ENCODE assay signal across 21 mouse cellular contexts in genomic region chr4:110132061-110132460, GRCm38 (mm10).
DNase-seq lines count a peak whose midpoint lies in the region; ATAC-seq and TF ChIP-seq lines count a peak whose summit lies in the region.
"Had no signal": no experiment of that assay in that cellular context is flagged by ENCODE, and none has a peak within 500 bp of the region (broad histone marks: within the 10 kb centered on the region; RNA-seq: fewer than 3 reads in every experiment).

No protein-coding gene starts in this region.

- no peak for TF ChIP-seq POLR2A in MEL (IDR thresholded peaks at IDR 0.05; ENCODE audit: control insufficient read depth in 1 of 2, insufficient read depth in 1 of 2, low read depth in 1 of 2, low read length in 2 of 2, poor library complexity in 1 of 2)

- no peak overlapping the region for H3K27ac ChIP-seq in lung, embryonic 14.5 days (ENCODE audit: low read depth)
- H3K27ac ChIP-seq in MEL (ENCODE audit: control insufficient read depth, low read depth, low read length), result no peak overlapping the region
- H3K27ac ChIP-seq: embryonic facial prominence, embryonic 15.5 days; forebrain, embryonic 12.5 days; hindbrain, postnatal 0 days; liver, embryonic 14.5 days; macrophage; neural tube, embryonic 12.5 days had no signal

- DNase-seq in lung, embryonic 14.5 days, result peak; percentile 76
- no peak for DNase-seq in lung, postnatal 14 days
- DNase-seq in MEL (ENCODE audit: low read depth, low spot score), result peak; percentile 11
- DNase-seq in embryo, embryonic 10.5 days (ENCODE audit: low spot score), result peak; percentile 71
- peak; percentile 58 for DNase-seq in mesoderm, embryonic 11.5 days (ENCODE audit: low read depth, low spot score)
- no peak for DNase-seq in urinary bladder, postnatal 10 days (ENCODE audit: low spot score)
- no peak for DNase-seq in spleen, adult 18-20 months
- DNase-seq: cerebellum, adult 8-10 months; heart, adult 11 months; kidney, adult 9 months; layer of hippocampus, adult 9-11 months; midbrain, embryonic 14.5 days; right cerebral cortex, adult 18-20 months; thymus, adult 18-20 months had no signal

- H3K9me3 ChIP-seq in lung, embryonic 14.5 days (ENCODE audit: low read depth, low read length), result no peaks in the 10 kb centered on the region
- no peaks in the 10 kb centered on the region for H3K9me3 ChIP-seq in MEL (replicated peaks; ENCODE audit: insufficient read depth, low read length)
- H3K9me3 ChIP-seq: embryonic facial prominence, embryonic 15.5 days; forebrain, embryonic 12.5 days; neural tube, embryonic 12.5 days had no signal

- H3K9ac ChIP-seq in lung, embryonic 14.5 days, result no peak overlapping the region
- H3K9ac ChIP-seq in MEL (ENCODE audit: control insufficient read depth, low read depth, low read length, poor library complexity, severe bottlenecking), result no peak overlapping the region
- H3K9ac ChIP-seq: embryonic facial prominence, embryonic 15.5 days; forebrain, embryonic 12.5 days; liver, embryonic 14.5 days; neural tube, embryonic 12.5 days had no signal

- TF ChIP-seq EP300 in MEL (IDR thresholded peaks at IDR 0.05; ENCODE audit: low read depth in 1 of 2, low read length in 2 of 2), result no peak

- 36% methylated on average over 4 of the region's 4 CpGs for WGBS in lung, embryonic 14.5 days

- H3K27me3 ChIP-seq in lung, embryonic 14.5 days (ENCODE audit: insufficient read depth, low read length), result no peaks in the 10 kb centered on the region
- no peaks in the 10 kb centered on the region for H3K27me3 ChIP-seq in MEL (ENCODE audit: control insufficient read depth in 1 of 2, insufficient read depth in 2 of 2, low read length in 2 of 2)
- H3K27me3 ChIP-seq: embryonic facial prominence, embryonic 15.5 days; forebrain, embryonic 12.5 days; neural tube, embryonic 12.5 days had no signal

- no peak overlapping the region for H3K4me3 ChIP-seq in lung, embryonic 14.5 days (ENCODE audit: low read depth, low read length)
- no peak overlapping the region for H3K4me3 ChIP-seq in MEL (ENCODE audit: control insufficient read depth in 1 of 2, insufficient read depth in 1 of 2, low read depth in 2 of 2, low read length in 2 of 2)
- H3K4me3 ChIP-seq: embryonic facial prominence, embryonic 15.5 days; forebrain, embryonic 12.5 days; neural tube, embryonic 12.5 days had no signal

- H3K4me1 ChIP-seq in lung, embryonic 14.5 days (ENCODE audit: insufficient read depth), result no peaks in the 10 kb centered on the region
- H3K4me1 ChIP-seq in MEL (ENCODE audit: control insufficient read depth in 1 of 2, insufficient read depth in 2 of 2, low read length in 2 of 2), result no peaks in the 10 kb centered on the region

- no peak overlapping the region for H3K4me2 ChIP-seq in lung, embryonic 14.5 days
- H3K4me2 ChIP-seq: embryonic facial prominence, embryonic 15.5 days; forebrain, embryonic 12.5 days; neural tube, embryonic 12.5 days had no signal

- no peaks in the 10 kb centered on the region for H3K36me3 ChIP-seq in lung, embryonic 14.5 days (ENCODE audit: insufficient read depth)
- no peaks in the 10 kb centered on the region for H3K36me3 ChIP-seq in MEL (ENCODE audit: control insufficient read depth in 1 of 2, insufficient read depth in 2 of 2, low read length in 2 of 2)
- H3K36me3 ChIP-seq: embryonic facial prominence, embryonic 15.5 days; forebrain, embryonic 12.5 days; neural tube, embryonic 12.5 days had no signal

- TF ChIP-seq RAD21 in MEL (IDR thresholded peaks at IDR 0.05; ENCODE audit: low read depth, low read length), result no peak

- H3K79me2 ChIP-seq in MEL (ENCODE audit: control insufficient read depth, insufficient read depth, low read length, poor library complexity), result no peaks in the 10 kb centered on the region

- no peak for TF ChIP-seq CTCF in lung, embryonic 14.5 days (IDR thresholded peaks at IDR 0.05; ENCODE audit: low read depth)
- no peak for TF ChIP-seq CTCF in MEL (IDR thresholded peaks at IDR 0.05 in 2 of 3, conservative IDR thresholded peaks at IDR 0.05 in 1 of 3; ENCODE audit: control insufficient read depth in 1 of 3, insufficient read depth in 1 of 3, low read depth in 2 of 3, low read length in 3 of 3, poor library complexity in 1 of 3, severe bottlenecking in 1 of 3)

- no peak for ATAC-seq in lung, embryonic 14.5 days (ENCODE audit: insufficient read depth)
- ATAC-seq: activated CD4-positive, CD25-positive, alpha-beta regulatory T cell, adult 4 months; hindbrain, postnatal 0 days had no signal

TF ChIP-seq in MEL, 35 proteins besides CTCF, POLR2A, EP300 and RAD21:
- TF ChIP-seq RCOR1 (IDR thresholded peaks at IDR 0.05; ENCODE audit: low read depth, low read length) (no peak), MAFK (IDR thresholded peaks at IDR 0.05; ENCODE audit: borderline replicate concordance, low read depth, low read length) (no peak), TBP (IDR thresholded peaks at IDR 0.05; ENCODE audit: low read depth, low read length) (no peak), SIN3A (IDR thresholded peaks at IDR 0.05; ENCODE audit: low read length) (no peak), E2F4 (IDR thresholded peaks at IDR 0.05; ENCODE audit: borderline replicate concordance, low read depth, low read length) (no peak), USF2 (IDR thresholded peaks at IDR 0.05; ENCODE audit: borderline replicate concordance in 1 of 2, insufficient read depth in 1 of 2, low read depth in 1 of 2, low read length in 2 of 2) (no peak), SMC3 (IDR thresholded peaks at IDR 0.05; ENCODE audit: low read depth, low read length) (no peak), POLR2AphosphoS2 (IDR thresholded peaks at IDR 0.05; ENCODE audit: low read length) (no peak), ZMIZ1 (IDR thresholded peaks at IDR 0.05; ENCODE audit: low read depth, low read length) (no peak), POLR2AphosphoS5 (IDR thresholded peaks at IDR 0.05; ENCODE audit: borderline replicate concordance, low read depth, low read length) (no peak), USF1 (IDR thresholded peaks at IDR 0.05; ENCODE audit: low read depth, low read length) (no peak), ELF1 (IDR thresholded peaks at IDR 0.05; ENCODE audit: low read depth, low read length) (no peak), MAZ (IDR thresholded peaks at IDR 0.05; ENCODE audit: low read depth, low read length) (no peak), GABPA (IDR thresholded peaks at IDR 0.05; ENCODE audit: low read depth, low read length) (no peak), ZC3H11A (IDR thresholded peaks at IDR 0.05; ENCODE audit: low read depth, low read length) (no peak), UBTF (IDR thresholded peaks at IDR 0.05; ENCODE audit: borderline replicate concordance, insufficient read depth, low read depth, low read length) (no peak), NELFE (IDR thresholded peaks at IDR 0.05; ENCODE audit: low read depth, low read length) (no peak), CHD2 (IDR thresholded peaks at IDR 0.05; ENCODE audit: low read length) (no peak)

Comparison
In these comparisons a context has a peak if more than half of its experiments do, and no peak if none do; other contexts are left out.
1. DNase-seq: peak in lung, embryonic 14.5 days (single experiment), MEL (single experiment), embryo, embryonic 10.5 days (single experiment) and mesoderm, embryonic 11.5 days (single experiment); none in lung, postnatal 14 days (single experiment), urinary bladder, postnatal 10 days (single experiment) and spleen, adult 18-20 months (0 of 2).